Mouse (Mus musculus): ENCODE measurements around the gene Arhgef3. TPM values are rescaled to one million over a fixed set of nuclear protein-coding genes. Genes with fewer than 3 reads are reported as not detected.

The Arhgef3 gene
- total and polyA plus RNA-seq, 3 experiments: 6.7 to 15.2 (median 11.9) TPM

GRCm38 (mm10) chr14:27364668-27365257 lies 250.1 kb downstream of the Arhgef3 start:
- peak; percentile 61 for ATAC-seq (ENCODE audit: extremely low read depth, insufficient number of reproducible peaks, low FRiP score, poor library complexity, severe bottlenecking)
- DNase-seq (ENCODE audit: low spot score): peak; percentile 16
- Histone ChIP-seq H3K36me3 (replicated peaks) (peaks cover 37% of the 10 kb centered on the region), H3K9me3 (replicated peaks) (no peaks in the 10 kb centered on the region), H3K4me3 (ENCODE audit: low read depth, low read length) (no peak overlapping the region; the same call in 1 of the 2 replicates), H3K27me3 (ENCODE audit: insufficient read depth, low read length) (peaks cover 13% of the 10 kb centered on the region), H3K4me1 (ENCODE audit: insufficient read depth, low read depth, low read length) (peaks cover 58% of the 10 kb centered on the region)
- TF ChIP-seq TAL1 (conservative IDR thresholded peaks at IDR 0.05; ENCODE audit: low read depth, low read length) (no peak), POLR2AphosphoS5 (IDR thresholded peaks at IDR 0.05; ENCODE audit: insufficient replicate concordance, low read depth, low read length) (no peak), GATA2 (IDR thresholded peaks at IDR 0.05; ENCODE audit: borderline replicate concordance, low read depth, low read length) (no peak), GATA1 (IDR thresholded peaks at IDR 0.05; ENCODE audit: borderline replicate concordance, low read length) (no peak), CTCF (IDR thresholded peaks at IDR 0.05; ENCODE audit: low read depth, low read length) (no peak)

- peaks cover 63% of the 10 kb centered on the region for H3K4me1 ChIP-seq (ENCODE audit: insufficient read depth, low read depth, low read length)
- H3K9me3 ChIP-seq (replicated peaks): no peaks in the 10 kb centered on the region
- H3K4me3 ChIP-seq (ENCODE audit: low read depth, low read length): no peak overlapping the region
- H3K36me3 ChIP-seq (replicated peaks): peaks cover 40% of the 10 kb centered on the region
- H3K27me3 ChIP-seq (ENCODE audit: insufficient read depth, low read length): peaks cover 12% of the 10 kb centered on the region
- ATAC-seq (ENCODE audit: extremely low read depth, insufficient number of reproducible peaks, low FRiP score, poor library complexity, severe bottlenecking) (no peak), DNase-seq (ENCODE audit: low spot score) (no peak)
- no peak for TF ChIP-seq POLR2AphosphoS5 (IDR thresholded peaks at IDR 0.05; ENCODE audit: insufficient replicate concordance, low read depth, low read length)
- TF ChIP-seq CTCF (IDR thresholded peaks at IDR 0.05; ENCODE audit: low read depth, low read length): no peak
- no peak for TF ChIP-seq TAL1 (conservative IDR thresholded peaks at IDR 0.05; ENCODE audit: low read depth, low read length)
- no peak for TF ChIP-seq GATA1 (IDR thresholded peaks at IDR 0.05; ENCODE audit: borderline replicate concordance, low read length)
- no peak for TF ChIP-seq GATA2 (IDR thresholded peaks at IDR 0.05; ENCODE audit: borderline replicate concordance, low read depth, low read length)
Observed at GRCm38 (mm10) chr14:27367117-27367711, 252.5 kb downstream of the Arhgef3 start.

GRCm38 (mm10) chr14:27368619-27369018 lies 253.9 kb downstream of the Arhgef3 start:
- TF ChIP-seq POLR2AphosphoS5 (IDR thresholded peaks at IDR 0.05; ENCODE audit: insufficient replicate concordance, low read depth, low read length) (no peak), GATA1 (IDR thresholded peaks at IDR 0.05; ENCODE audit: borderline replicate concordance, low read length) (no peak), CTCF (IDR thresholded peaks at IDR 0.05; ENCODE audit: low read depth, low read length) (no peak), GATA2 (IDR thresholded peaks at IDR 0.05; ENCODE audit: borderline replicate concordance, low read depth, low read length) (no peak), TAL1 (conservative IDR thresholded peaks at IDR 0.05; ENCODE audit: low read depth, low read length) (no peak)
- ATAC-seq (ENCODE audit: extremely low read depth, insufficient number of reproducible peaks, low FRiP score, poor library complexity, severe bottlenecking): no peak

GRCm38 (mm10) chr14:27369503-27369902 lies 254.8 kb downstream of the Arhgef3 start:
- peaks cover 60% of the 10 kb centered on the region for H3K4me1 ChIP-seq (ENCODE audit: insufficient read depth, low read depth, low read length)
- H3K9me3 ChIP-seq (replicated peaks): no peaks in the 10 kb centered on the region
- DNase-seq (ENCODE audit: low spot score): no peak
- TF ChIP-seq POLR2AphosphoS5 (IDR thresholded peaks at IDR 0.05; ENCODE audit: insufficient replicate concordance, low read depth, low read length) (no peak), CTCF (IDR thresholded peaks at IDR 0.05; ENCODE audit: low read depth, low read length) (no peak), GATA1 (IDR thresholded peaks at IDR 0.05; ENCODE audit: borderline replicate concordance, low read length) (no peak)
- no peak for ATAC-seq (ENCODE audit: extremely low read depth, insufficient number of reproducible peaks, low FRiP score, poor library complexity, severe bottlenecking)
- H3K27me3 ChIP-seq (ENCODE audit: insufficient read depth, low read length): peaks cover 10% of the 10 kb centered on the region
- no peak overlapping the region for H3K4me3 ChIP-seq (ENCODE audit: low read depth, low read length)
- peaks cover 36% of the 10 kb centered on the region for H3K36me3 ChIP-seq (replicated peaks)

More at GRCm38 (mm10) chr14:27368619-27369018, 253.9 kb downstream of the Arhgef3 start:
- H3K36me3 ChIP-seq (replicated peaks): peaks cover 33% of the 10 kb centered on the region
- peaks cover 10% of the 10 kb centered on the region for H3K27me3 ChIP-seq (ENCODE audit: insufficient read depth, low read length)
- DNase-seq (ENCODE audit: low spot score): no peak
- H3K4me1 ChIP-seq (ENCODE audit: insufficient read depth, low read depth, low read length): peaks cover 64% of the 10 kb centered on the region
- H3K9me3 ChIP-seq (replicated peaks): no peaks in the 10 kb centered on the region
- H3K4me3 ChIP-seq (ENCODE audit: low read depth, low read length): no peak overlapping the region

GRCm38 (mm10) chr14:27371669-27372076 lies 257.0 kb downstream of the Arhgef3 start:
- peaks cover 31% of the 10 kb centered on the region for H3K36me3 ChIP-seq (replicated peaks)
- ATAC-seq (ENCODE audit: extremely low read depth, insufficient number of reproducible peaks, low FRiP score, poor library complexity, severe bottlenecking): no peak

GRCm38 (mm10) chr14:27373498-27373897 lies 258.8 kb downstream of the Arhgef3 start:
- TF ChIP-seq TAL1 (conservative IDR thresholded peaks at IDR 0.05; ENCODE audit: low read depth, low read length) (no peak), GATA2 (IDR thresholded peaks at IDR 0.05; ENCODE audit: borderline replicate concordance, low read depth, low read length) (no peak), GATA1 (IDR thresholded peaks at IDR 0.05; ENCODE audit: borderline replicate concordance, low read length) (no peak), CTCF (IDR thresholded peaks at IDR 0.05; ENCODE audit: low read depth, low read length) (no peak), POLR2AphosphoS5 (IDR thresholded peaks at IDR 0.05; ENCODE audit: insufficient replicate concordance, low read depth, low read length) (no peak)
- H3K36me3 ChIP-seq (replicated peaks): peaks cover 22% of the 10 kb centered on the region
- no peak for DNase-seq (ENCODE audit: low spot score)
- peaks cover 32% of the 10 kb centered on the region for H3K4me1 ChIP-seq (ENCODE audit: insufficient read depth, low read depth, low read length)
- H3K4me3 ChIP-seq (ENCODE audit: low read depth, low read length): no peak overlapping the region
- ATAC-seq (ENCODE audit: extremely low read depth, insufficient number of reproducible peaks, low FRiP score, poor library complexity, severe bottlenecking): no peak
- H3K27me3 ChIP-seq (ENCODE audit: insufficient read depth, low read length): peaks cover 2% of the 10 kb centered on the region; the same call in 1 of the 2 replicates
- H3K9me3 ChIP-seq (replicated peaks): no peaks in the 10 kb centered on the region

More at GRCm38 (mm10) chr14:27371669-27372076, 257.0 kb downstream of the Arhgef3 start:
- DNase-seq (ENCODE audit: low spot score): no peak
- H3K27me3 ChIP-seq (ENCODE audit: insufficient read depth, low read length): peaks cover 6% of the 10 kb centered on the region
- no peak overlapping the region for H3K4me3 ChIP-seq (ENCODE audit: low read depth, low read length)
- no peaks in the 10 kb centered on the region for H3K9me3 ChIP-seq (replicated peaks)
- peaks cover 46% of the 10 kb centered on the region for H3K4me1 ChIP-seq (ENCODE audit: insufficient read depth, low read depth, low read length)
- no peak for TF ChIP-seq GATA2 (IDR thresholded peaks at IDR 0.05; ENCODE audit: borderline replicate concordance, low read depth, low read length)
- no peak for TF ChIP-seq CTCF (IDR thresholded peaks at IDR 0.05; ENCODE audit: low read depth, low read length)
- TF ChIP-seq POLR2AphosphoS5 (IDR thresholded peaks at IDR 0.05; ENCODE audit: insufficient replicate concordance, low read depth, low read length): no peak
- no peak for TF ChIP-seq TAL1 (conservative IDR thresholded peaks at IDR 0.05; ENCODE audit: low read depth, low read length)
- TF ChIP-seq GATA1 (IDR thresholded peaks at IDR 0.05; ENCODE audit: borderline replicate concordance, low read length): no peak

Measured in G1E (cell line).